Mouse (Mus musculus) forebrain, embryonic 12.5 days (tissue): ENCODE measurements around the gene Prom1. TPM values are rescaled to one million over a fixed set of nuclear protein-coding genes. Genes with fewer than 3 reads are reported as not detected.

Experiments used
- ATAC-seq: fragments of 200-750 bp; cut with Nextera tagmentation; 2 replicates; pipeline ENCODE4 v1.8.0; 2017; ENCODE audit warnings: moderate TSS enrichment; ENCODE audit not compliant: low FRiP score
- H3K27ac ChIP-seq: fragments of 300-500 bp; sonication (generic); 2 replicates; pipeline ENCODE4 v1.5.1; 2016; ENCODE audit warnings: mild to moderate bottlenecking
- H3K27me3 ChIP-seq: fragments of 300-500 bp; sonication (generic); 2 replicates; pipeline ENCODE4 v1.6.1; 2016; ENCODE audit warnings: mild to moderate bottlenecking
- H3K36me3 ChIP-seq: fragments of 300-500 bp; sonication (generic); replicated peaks from 2 replicates; pipeline ENCODE4 v1.6.1; 2016; ENCODE audit warnings: mild to moderate bottlenecking
- H3K4me1 ChIP-seq: fragments of 300-500 bp; sonication (generic); 2 replicates; pipeline ENCODE4 v1.6.1; 2016
- H3K4me2 ChIP-seq: fragments of 300-500 bp; sonication (generic); 2 replicates; pipeline ENCODE4 v1.6.1; 2016; ENCODE audit warnings: mild to moderate bottlenecking, moderate library complexity
- H3K4me3 ChIP-seq: fragments of 300-500 bp; sonication (generic); replicated peaks from 2 replicates; pipeline ENCODE4 v1.5.1; 2016; ENCODE audit warnings: mild to moderate bottlenecking
- H3K9ac ChIP-seq: fragments of 300-500 bp; sonication (generic); 2 replicates; pipeline ENCODE4 v1.6.1; 2016; ENCODE audit warnings: mild to moderate bottlenecking
- H3K9me3 ChIP-seq: fragments of 300-500 bp; sonication (generic); 2 replicates; pipeline ENCODE4 v1.6.1; 2016
- WGBS: fragments of 180-500 bp; shearing (Covaris S2); methylation state at CpG from one replicate; pipeline ENCODE4 v1.1.7; 2016; 5-methylcytosine and 5-hydroxymethylcytosine counted together
- polyA plus RNA-seq: library from polyadenylated mRNA; unstranded; fragments of >200 nt; fragmentation: Nextera tagmentation; extraction: Ambion mirVana; gene quantifications from 2 replicates; pipeline ENCODE4 v1.2.1, GENCODE M21; 2016

Gene Prom1
- polyA plus RNA-seq, 1 experiment from 2014 or later, result 109 TPM

DNA sequence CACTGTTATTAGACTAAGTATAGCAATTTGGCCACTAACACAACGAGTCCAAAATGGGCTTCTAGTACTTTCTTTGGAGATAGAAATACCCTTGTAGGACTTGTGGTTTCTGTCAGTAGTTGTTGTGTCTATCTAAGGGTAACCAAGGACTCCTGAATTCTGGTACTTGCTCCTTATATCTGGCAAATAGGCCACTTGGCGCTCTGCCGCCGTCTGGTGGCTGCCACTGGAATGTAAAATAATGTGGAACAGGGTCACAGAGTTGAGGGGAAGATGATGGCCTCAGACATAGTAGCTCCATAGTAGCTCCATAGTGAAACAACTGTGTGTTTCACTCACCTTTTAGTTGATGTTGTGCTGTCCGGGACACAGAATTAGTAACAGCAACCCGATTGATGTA lies 111.5 kb downstream of the Prom1 start:
- Histone ChIP-seq H3K4me1 (no peaks in the 10 kb centered on the region), H3K9me3 (no peaks in the 10 kb centered on the region), H3K27me3 (no peaks in the 10 kb centered on the region), H3K9ac (no peak overlapping the region), H3K4me2 (no peak overlapping the region), H3K27ac (no peak overlapping the region), H3K36me3 (0 out of 2 replicates have a peak, but pooled peaks cover 5% of the 10 kb centered on the region), H3K4me3 (no peak overlapping the region)
- 52% methylated on average over 6 of the region's 6 CpGs for WGBS
- ATAC-seq, result no peak

DNA sequence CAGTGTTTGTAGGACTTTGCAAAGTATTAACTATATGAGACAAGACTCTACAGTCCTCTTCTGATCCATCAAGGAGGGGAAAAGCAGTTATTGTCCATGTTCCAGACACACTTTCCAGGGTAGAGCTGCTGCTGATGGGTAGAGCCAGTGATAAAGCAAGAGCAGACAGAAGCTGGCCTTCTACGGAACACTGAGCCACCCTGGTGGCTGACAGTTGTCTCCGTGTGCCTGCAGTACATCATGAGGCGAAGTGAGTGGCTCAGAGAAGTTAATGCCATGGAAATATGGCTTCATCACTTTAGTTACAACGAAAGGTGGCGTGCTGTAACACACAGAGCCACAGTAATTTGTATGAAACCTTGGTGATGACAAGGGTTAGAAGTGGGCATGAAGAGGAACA lies 112.8 kb downstream of the Prom1 start:
- Histone ChIP-seq H3K27me3 (no peaks in the 10 kb centered on the region), H3K9ac (no peak overlapping the region), H3K9me3 (no peaks in the 10 kb centered on the region), H3K36me3 (0 out of 2 replicates have a peak, but pooled peaks cover 2% of the 10 kb centered on the region), H3K4me2 (no peak overlapping the region), H3K4me1 (no peaks in the 10 kb centered on the region), H3K4me3 (no peak overlapping the region), H3K27ac (no peak overlapping the region)
- WGBS, result 85% methylated on average over 5 of the region's 5 CpGs
- no peak for ATAC-seq

DNA sequence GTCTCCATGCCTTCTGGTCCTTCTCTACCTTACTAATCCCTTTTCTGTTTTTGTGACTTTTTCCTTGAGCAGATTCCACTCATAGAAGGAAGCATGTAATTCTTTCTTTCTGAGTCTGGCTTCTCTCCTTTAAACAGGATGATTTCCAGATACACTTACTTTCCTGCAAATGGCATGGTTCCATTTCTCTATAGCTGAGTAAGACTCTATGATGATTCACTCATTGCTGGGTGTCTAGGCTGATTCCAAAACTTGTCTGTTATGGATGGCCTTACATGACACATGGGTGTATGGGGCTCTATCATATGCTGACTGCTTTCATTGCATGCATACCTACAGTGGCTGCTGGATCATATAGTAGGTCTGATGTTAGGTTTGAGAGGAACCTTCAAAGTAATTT lies 115.6 kb downstream of the Prom1 start:
- no peaks in the 10 kb centered on the region for H3K36me3 ChIP-seq
- ATAC-seq, result no peak
- no peak overlapping the region for H3K4me2 ChIP-seq
- no peak overlapping the region for H3K27ac ChIP-seq
- no peaks in the 10 kb centered on the region for H3K27me3 ChIP-seq
- no peaks in the 10 kb centered on the region for H3K9me3 ChIP-seq
- H3K4me1 ChIP-seq, result no peaks in the 10 kb centered on the region
- H3K4me3 ChIP-seq, result no peak overlapping the region
- H3K9ac ChIP-seq, result no peak overlapping the region

DNA sequence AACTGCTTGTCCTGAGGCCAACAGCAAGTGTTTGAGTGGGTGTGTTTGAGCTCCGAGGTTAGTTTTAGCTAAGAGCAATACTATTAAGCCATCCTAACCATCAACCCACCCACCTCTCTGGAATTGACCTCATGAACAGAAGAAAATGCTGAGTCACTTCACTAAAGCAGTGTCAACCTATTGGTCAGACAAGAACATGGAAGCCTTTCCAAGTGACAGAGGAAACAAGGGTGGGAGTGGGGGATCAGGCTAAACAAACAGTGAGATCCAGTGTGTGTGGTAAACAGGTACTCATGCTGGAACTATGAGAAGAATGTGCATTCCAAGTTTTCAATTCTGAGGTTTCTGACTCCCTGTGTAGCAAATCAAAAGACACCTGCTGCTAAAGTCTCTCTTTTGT lies 118.9 kb downstream of the Prom1 start:
- H3K27ac ChIP-seq, result no peak overlapping the region
- no peaks in the 10 kb centered on the region for H3K27me3 ChIP-seq
- no peak overlapping the region for H3K4me2 ChIP-seq
- no peaks in the 10 kb centered on the region for H3K4me1 ChIP-seq
- H3K9me3 ChIP-seq, result no peaks in the 10 kb centered on the region
- ATAC-seq, result no peak
- H3K4me3 ChIP-seq, result no peak overlapping the region
- H3K36me3 ChIP-seq, result no peaks in the 10 kb centered on the region
- 37% methylated on average over 1 of the region's 1 CpGs for WGBS
- no peak overlapping the region for H3K9ac ChIP-seq

DNA sequence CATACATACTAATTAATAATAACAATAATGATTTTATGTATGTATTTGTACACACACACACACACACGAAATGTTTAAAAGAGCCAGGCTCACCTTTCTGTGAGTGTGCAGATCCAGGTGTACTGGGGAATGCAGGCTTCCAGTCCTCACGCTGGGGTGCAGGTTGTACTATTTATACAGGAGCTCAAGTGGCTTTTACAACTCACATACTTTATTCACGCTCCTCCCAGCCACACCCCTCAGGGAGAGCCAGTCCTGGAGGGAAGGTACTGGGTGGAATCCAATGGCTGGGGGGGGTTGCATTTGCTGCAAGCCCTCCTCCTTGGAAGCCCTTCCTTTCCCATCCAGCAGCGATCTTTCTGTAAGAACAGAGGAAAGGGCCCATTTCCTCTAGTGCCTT lies 120.2 kb downstream of the Prom1 start, which contains the start of gene Fgfbp1:
TSS of gene Fgfbp1 (minus strand) at position 160 of the 400 bp plus-strand sequence.
- no peak within 1 kb of the TSS for H3K4me3 ChIP-seq
- no peak within 1 kb of the TSS for H3K4me2 ChIP-seq
- WGBS, result 39% methylated on average over 4 of the region's 4 CpGs
- H3K9me3 ChIP-seq, result no peaks in the 10 kb centered on the region
- H3K9ac ChIP-seq, result no peak within 1 kb of the TSS
- no peaks in the 10 kb centered on the region for H3K27me3 ChIP-seq
- no peak for ATAC-seq
- no peaks in the 10 kb centered on the region for H3K36me3 ChIP-seq
- H3K27ac ChIP-seq, result no peak within 1 kb of the TSS
- H3K4me1 ChIP-seq, result no peaks in the 10 kb centered on the region

DNA sequence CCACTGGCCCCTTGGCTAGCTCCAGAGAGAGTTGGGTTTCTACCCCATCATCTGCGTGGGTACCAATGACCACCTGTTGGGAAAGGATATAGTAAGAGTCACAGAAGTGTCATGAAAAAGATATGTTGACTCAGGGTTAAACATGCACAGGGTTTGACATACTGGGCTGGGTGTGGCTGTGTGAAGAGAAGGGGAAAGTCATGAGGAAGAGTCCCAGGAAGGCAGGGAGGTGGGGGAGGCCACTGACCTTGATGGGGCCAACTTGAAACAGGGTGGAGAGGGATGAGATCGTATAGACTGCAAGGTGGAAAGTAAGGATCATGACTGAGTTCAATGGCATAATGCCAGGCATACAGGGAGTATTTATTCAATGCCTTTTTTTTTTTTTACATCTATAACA lies 121.4 kb downstream of the Prom1 start:
- Histone ChIP-seq H3K4me2 (no peak overlapping the region), H3K9me3 (no peaks in the 10 kb centered on the region), H3K4me3 (no peak overlapping the region), H3K27ac (no peak overlapping the region), H3K36me3 (no peaks in the 10 kb centered on the region), H3K27me3 (no peaks in the 10 kb centered on the region), H3K4me1 (no peaks in the 10 kb centered on the region), H3K9ac (no peak overlapping the region)
- WGBS, result 81% methylated on average over 2 of the region's 2 CpGs
- no peak for ATAC-seq

DNA sequence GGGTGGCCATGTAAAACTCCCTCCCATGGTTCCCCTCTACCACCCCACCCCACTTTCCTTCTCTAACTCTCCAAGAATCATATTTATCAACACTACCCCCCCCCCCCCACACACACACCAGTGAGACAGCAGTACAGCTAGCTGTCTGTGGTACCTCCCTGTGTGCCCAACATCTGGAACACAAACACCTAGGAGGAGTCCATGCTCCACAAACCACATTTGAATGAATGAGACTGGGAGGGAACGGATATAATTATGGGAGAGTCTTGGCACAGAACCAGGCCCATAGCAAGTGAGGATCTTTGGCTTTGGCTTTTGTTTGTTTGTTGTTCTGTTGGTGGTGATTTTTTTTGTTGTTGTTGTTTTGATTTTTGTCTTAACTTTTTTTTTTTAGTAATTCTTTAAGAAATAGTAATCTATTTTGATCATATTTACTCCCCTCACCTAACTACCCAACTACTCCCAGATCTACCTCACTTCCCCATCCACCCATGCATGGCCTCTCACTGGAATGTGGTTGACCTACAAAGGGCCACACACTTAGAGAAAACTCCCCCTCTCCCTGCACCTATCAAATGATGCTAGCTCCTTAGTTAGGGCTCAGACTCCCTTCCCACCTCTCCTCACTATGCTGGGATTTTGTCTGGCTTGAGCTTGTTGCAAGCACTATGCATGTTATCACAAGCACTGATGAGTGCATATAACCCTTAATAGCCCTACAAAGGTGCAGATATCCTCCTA lies 124.8 kb downstream of the Prom1 start:
- Histone ChIP-seq H3K27ac (no peak overlapping the region), H3K36me3 (no peaks in the 10 kb centered on the region), H3K4me1 (no peaks in the 10 kb centered on the region), H3K4me3 (no peak overlapping the region), H3K9me3 (no peaks in the 10 kb centered on the region), H3K4me2 (no peak overlapping the region), H3K27me3 (no peaks in the 10 kb centered on the region), H3K9ac (no peak overlapping the region)
- ATAC-seq, result no peak
- 74% methylated on average over 1 of the region's 1 CpGs for WGBS

DNA sequence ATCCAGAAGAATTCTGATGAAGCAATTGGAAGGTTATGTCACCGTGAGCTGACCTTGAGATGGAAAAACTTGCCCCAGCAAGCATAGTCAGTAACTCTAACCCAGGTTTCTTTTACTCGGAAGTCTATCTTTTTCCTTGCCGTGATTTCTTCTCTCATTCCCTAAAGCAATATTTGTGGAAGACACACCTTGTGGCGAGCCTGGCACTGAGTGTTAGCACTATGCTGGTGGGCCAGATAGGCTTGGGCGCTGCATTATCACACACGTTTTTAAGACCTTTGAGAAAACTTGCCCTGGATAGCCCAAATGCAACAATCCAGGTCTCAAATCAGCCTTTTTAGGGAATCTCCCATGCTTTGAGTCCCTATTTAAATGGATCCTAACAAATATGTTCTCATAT lies 127.7 kb downstream of the Prom1 start:
- WGBS, result 94% methylated on average over 6 of the region's 6 CpGs
- no peak overlapping the region for H3K27ac ChIP-seq
- no peak for ATAC-seq

DNA sequence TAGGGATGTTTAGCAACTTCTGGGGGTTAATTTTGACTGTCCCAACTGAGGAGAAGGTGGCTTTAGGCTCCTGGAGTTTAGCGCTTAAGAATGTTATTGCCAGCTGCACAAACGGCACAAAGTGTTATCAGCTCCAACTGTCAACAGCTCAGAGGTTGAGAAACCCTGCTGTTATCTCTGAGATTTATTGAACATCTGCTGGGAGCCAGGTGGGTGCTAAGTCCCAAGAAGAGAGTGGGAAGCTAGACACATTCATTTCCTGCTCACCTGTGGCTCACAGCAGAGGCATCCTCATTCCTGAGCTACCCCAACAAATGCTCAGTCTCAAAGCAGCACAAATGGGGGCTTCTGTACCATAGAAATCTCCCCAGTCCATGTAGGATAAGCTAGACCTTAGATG lies 130.7 kb downstream of the Prom1 start:
- Histone ChIP-seq H3K4me3 (no peak overlapping the region), H3K4me2 (no peak overlapping the region), H3K27me3 (no peaks in the 10 kb centered on the region), H3K4me1 (no peaks in the 10 kb centered on the region), H3K9me3 (no peaks in the 10 kb centered on the region), H3K36me3 (no peaks in the 10 kb centered on the region), H3K9ac (no peak overlapping the region), H3K27ac (no peak overlapping the region)
- no peak for ATAC-seq
- 90% methylated on average over 2 of the region's 2 CpGs for WGBS

More for the DNA sequence above, 127.7 kb downstream of the Prom1 start:
- no peak overlapping the region for H3K4me2 ChIP-seq
- no peak overlapping the region for H3K9ac ChIP-seq
- no peaks in the 10 kb centered on the region for H3K4me1 ChIP-seq
- no peak overlapping the region for H3K4me3 ChIP-seq
- H3K27me3 ChIP-seq, result no peaks in the 10 kb centered on the region
- H3K9me3 ChIP-seq, result no peaks in the 10 kb centered on the region
- no peaks in the 10 kb centered on the region for H3K36me3 ChIP-seq

DNA sequence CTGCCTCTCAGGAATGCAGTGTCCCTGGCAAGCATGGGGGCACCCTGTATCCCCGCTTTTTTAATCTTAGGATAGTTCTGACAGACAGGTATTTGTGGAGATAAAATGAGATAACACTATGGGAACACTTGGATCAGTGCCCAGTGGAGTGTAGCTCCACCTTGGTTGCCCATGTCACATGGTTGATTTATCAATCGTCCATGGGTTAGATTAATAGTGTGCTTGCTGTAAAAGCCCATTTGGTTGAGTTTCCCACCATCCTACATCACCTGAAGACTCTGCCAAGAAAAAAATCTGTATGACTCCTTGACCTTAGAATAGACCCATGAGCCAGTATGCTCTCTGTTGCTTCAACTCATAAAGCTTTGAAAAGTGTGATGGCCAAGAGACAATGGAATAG lies 131.3 kb downstream of the Prom1 start:
- Histone ChIP-seq H3K4me2 (no peak overlapping the region), H3K36me3 (no peaks in the 10 kb centered on the region), H3K9ac (no peak overlapping the region), H3K4me1 (no peaks in the 10 kb centered on the region), H3K9me3 (no peaks in the 10 kb centered on the region), H3K27me3 (no peaks in the 10 kb centered on the region), H3K27ac (no peak overlapping the region), H3K4me3 (no peak overlapping the region)
- WGBS, result 84% methylated on average over 2 of the region's 2 CpGs
- ATAC-seq, result no peak

DNA sequence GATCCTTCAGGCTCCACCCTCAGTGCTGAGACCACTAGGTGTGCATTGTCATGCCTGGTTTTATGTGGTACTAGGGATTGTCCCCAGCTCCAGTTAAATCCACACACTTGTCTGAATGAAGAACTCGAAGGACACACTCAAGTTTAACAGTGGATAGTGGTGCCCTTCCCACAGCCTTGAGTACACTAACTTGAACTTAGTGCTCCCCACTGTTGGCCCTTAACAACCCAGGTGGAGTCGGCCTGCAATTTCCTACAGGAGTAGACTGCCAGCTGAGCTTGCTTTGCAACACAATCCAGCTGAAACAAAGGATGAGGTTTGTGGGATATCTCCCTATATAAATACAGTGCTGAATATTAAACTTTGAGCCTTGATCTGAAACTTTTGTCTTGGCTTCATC lies 133.2 kb downstream of the Prom1 start:
- no peak overlapping the region for H3K4me2 ChIP-seq
- H3K36me3 ChIP-seq, result no peaks in the 10 kb centered on the region
- 59% methylated on average over 2 of the region's 2 CpGs for WGBS
- no peak overlapping the region for H3K9ac ChIP-seq
- ATAC-seq, result no peak
- H3K27me3 ChIP-seq, result no peaks in the 10 kb centered on the region
- no peaks in the 10 kb centered on the region for H3K4me1 ChIP-seq
- no peak overlapping the region for H3K27ac ChIP-seq
- no peaks in the 10 kb centered on the region for H3K9me3 ChIP-seq
- H3K4me3 ChIP-seq, result no peak overlapping the region

DNA sequence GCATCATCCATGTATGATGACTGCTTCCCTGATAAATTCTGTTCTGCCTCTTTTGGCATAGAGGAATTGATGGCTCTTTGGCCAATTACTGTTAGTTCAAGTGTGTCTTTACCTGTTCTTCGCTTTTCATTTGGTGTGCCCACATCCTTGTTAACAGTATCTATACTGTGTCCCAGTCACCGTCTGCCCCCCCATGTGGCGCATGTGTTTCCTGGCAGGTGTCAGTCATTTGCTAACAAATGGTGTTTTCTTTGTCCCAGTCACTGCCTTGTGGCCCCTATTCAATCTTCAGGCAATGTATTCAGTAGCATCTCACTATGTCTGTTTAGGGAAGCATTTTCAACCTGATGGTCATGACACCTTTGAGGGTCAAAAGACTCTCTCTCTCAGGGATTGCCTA lies 140.8 kb downstream of the Prom1 start:
- no peak for ATAC-seq
- 90% methylated on average over 3 of the region's 3 CpGs for WGBS
- H3K4me1 ChIP-seq, result no peaks in the 10 kb centered on the region

DNA sequence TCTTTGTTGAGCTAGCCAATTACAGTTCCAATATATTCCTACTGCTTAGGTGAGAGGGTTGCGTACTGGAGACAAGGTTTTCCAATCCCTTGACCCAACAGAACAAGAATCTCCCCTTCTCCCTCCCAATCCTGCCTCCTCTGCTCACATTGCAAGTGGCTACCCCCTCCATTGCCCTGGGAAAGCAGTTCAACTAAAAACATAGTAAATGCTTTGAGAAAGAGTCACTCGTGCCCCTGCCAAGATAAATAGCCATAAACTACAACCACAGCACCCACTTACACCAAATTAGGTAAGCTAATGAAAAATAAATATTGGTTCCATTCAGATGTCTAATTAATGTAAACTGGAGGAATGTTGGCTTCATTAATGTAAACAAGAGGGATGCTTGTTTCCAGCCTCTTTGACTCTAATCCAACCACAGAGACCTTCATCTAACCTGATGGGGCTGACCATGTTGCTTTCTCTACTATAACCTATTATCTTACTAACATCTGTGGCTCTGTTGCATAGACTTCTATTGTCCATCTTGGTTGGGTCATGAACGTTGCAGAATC lies 141.9 kb downstream of the Prom1 start:
- H3K4me3 ChIP-seq, result no peak overlapping the region
- no peak overlapping the region for H3K4me2 ChIP-seq
- H3K4me1 ChIP-seq, result no peaks in the 10 kb centered on the region
- ATAC-seq, result no peak
- 82% methylated on average over 3 of the region's 3 CpGs for WGBS
- H3K27me3 ChIP-seq, result no peaks in the 10 kb centered on the region
- no peak overlapping the region for H3K9ac ChIP-seq
- no peak overlapping the region for H3K27ac ChIP-seq
- no peaks in the 10 kb centered on the region for H3K9me3 ChIP-seq
- no peaks in the 10 kb centered on the region for H3K36me3 ChIP-seq

More for the DNA sequence above, 140.8 kb downstream of the Prom1 start:
- no peak overlapping the region for H3K4me2 ChIP-seq
- H3K9ac ChIP-seq, result no peak overlapping the region
- H3K9me3 ChIP-seq, result no peaks in the 10 kb centered on the region
- no peaks in the 10 kb centered on the region for H3K36me3 ChIP-seq
- no peaks in the 10 kb centered on the region for H3K27me3 ChIP-seq
- H3K27ac ChIP-seq, result no peak overlapping the region
- no peak overlapping the region for H3K4me3 ChIP-seq
